Mouse (Mus musculus) lung, postnatal 25 days (tissue): ENCODE results near the gene Gtf3a.
"Not testable (repeated sequence)": the region's sequence is repeated elsewhere in the genome, so short reads cannot be mapped to it uniquely, and the experiment has no call there.

Experiments
- DNase-seq: peaks from one replicate; pipeline ENCODE4 v3.0.0; 2022; ENCODE audit warnings: low spot score

Gtf3a gene

DNA sequence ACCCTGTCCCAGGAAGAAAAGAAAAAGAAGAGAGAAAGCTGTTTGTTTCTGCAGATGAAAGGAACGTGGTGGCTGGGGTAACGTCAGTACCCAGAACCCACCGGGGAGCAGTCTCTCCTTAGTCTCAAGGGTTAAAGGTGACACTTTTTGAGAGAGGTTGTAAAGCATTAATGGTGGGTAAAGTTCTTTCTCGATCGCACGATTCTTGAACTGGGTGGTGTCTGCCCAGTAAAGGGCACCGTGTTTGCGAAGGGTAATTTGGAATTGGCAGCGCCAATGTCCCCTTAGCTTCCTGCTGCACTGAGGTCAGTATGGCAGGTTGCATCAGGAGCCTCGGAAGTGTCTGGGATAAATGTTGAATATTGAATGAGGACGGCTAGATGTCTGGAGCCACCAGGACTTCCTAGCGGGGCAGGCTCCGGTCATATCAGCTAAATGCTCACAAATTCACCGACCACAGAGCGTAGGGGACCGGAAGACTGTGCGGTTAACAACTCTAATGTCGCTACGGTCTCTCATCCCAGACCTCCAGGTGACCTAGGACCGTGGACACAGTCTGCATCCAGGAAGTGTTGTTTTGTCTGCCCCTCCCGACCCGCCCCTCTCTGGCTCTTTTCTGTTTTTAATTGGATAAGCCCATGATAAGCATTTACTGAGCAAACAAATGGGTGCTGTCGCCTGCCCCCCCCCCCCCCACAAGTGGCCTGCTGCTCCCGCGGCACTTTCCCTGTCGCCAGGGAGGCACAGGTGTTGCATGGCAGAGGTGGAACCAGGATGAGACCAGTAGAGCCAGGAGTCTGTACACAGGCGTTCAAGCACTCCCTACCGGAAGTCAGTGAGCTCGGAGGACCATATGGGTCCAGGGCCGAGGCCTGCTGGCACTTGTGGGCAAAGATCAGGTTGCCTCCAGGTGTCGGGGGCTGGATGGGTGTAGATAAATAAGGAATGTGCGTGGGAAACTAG, 10.6 kb upstream of the Gtf3a start:
- no peak for DNase-seq

DNA sequence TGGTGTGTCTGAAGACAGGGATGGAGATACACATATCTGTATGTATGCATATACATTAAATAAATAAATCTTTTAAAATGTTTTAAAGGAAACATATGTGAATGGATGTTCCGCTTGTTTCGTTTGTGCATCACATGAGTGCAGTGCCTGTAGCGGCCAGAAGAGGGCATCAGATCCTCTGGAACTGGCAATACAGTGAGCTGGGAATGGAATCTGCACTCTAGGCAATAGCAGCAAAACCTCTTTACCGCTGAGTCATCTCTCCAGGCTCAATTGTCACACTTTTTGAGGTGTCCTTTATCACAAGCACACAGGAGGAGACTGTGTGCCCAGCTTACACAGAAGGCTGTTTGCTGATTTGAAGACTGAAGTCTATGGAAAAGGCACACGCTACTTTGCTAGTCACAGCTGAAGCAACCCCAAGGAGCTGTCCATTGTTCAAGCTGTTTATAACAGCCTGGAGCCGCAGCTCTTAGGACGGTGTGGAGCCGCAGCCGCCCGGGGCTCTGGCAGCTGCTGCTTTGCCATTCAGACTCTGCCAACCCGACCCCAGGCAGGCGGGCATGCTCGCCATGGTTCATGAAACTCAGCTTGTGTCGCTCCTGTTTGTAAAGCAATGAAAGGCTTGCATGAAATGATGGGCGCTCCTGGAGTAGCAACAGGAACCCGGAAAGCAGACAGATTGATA, 9.2 kb upstream of the Gtf3a start:
- DNase-seq, result no peak

DNA sequence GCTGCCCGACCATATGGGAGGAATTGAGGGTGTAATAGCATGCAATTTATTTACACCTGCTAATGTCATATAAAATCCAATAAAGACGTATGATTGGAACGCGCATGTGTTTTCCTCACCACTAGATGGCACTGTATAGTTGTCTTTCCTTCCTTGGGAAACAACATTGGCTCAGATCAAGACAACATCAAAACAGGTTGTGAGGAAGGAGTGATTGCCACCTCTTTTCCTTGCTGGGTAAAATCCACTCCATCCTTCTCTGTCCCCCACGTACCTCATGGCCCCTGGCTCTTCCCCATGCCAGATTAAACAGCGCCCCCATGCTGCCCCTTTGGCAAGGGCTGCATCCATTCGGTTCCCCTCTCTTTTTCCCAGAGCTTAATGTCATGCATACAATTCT, 8.2 kb upstream of the Gtf3a start:
- peak; percentile 55 for DNase-seq

DNA sequence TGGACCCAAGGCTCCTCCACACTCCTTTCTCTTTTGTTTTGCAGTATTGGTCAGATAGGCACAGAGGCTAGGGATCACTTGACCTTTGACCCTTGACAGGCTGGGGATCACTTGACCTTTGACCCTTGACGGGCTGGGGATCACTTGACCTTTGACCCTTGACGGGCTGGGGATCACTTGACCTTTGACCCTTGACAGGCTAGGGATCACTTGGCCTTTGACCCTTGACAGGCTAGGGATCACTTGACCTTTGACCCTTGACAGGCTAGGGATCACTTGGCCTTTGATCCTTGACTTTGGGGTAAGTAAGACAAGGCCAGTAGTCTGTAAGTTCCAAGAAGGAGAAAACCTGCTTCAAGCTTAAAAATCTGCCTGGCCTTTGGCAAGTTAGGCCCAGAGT, 6.5 kb upstream of the Gtf3a start:
- DNase-seq, result not testable (repeated sequence)

DNA sequence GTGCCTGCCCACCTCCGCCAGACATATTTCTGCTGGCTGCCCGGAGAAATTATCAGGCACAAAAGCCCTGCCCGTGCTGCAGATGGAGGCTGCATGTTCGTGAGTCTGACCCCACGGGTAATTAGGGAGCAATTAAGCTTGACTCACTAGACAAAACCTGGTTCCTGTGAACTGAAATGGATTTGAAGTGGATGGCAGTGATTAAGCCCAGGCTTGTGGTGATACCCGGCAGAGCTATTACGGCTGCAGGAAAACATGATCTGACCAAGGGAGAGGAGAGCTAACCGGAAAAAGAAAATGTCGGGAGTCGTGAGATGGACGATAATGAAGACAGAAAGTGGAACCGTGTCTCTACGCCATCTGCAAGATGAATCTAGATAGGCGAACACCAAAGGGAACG, 5.5 kb upstream of the Gtf3a start:
- DNase-seq, result no peak

DNA sequence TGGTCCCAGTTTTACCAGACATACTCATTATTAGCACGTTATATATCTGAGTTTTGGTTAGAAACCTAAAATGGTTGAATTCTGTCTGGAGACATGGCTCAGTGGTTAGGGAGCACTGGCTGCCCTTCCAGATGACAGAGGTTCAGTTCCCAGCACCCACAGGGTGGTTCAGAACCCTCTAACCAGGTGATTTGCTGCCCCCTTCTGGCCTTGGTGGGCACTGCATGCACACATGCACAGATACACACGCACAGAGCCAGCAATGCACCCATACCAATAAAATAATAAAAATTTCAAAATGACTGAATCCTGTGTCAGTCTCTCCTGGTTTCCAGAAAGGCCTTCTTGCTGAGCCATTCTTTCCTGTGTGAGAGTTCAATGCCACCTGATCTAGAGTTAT, 3.9 kb upstream of the Gtf3a start:
- no peak for DNase-seq

DNA sequence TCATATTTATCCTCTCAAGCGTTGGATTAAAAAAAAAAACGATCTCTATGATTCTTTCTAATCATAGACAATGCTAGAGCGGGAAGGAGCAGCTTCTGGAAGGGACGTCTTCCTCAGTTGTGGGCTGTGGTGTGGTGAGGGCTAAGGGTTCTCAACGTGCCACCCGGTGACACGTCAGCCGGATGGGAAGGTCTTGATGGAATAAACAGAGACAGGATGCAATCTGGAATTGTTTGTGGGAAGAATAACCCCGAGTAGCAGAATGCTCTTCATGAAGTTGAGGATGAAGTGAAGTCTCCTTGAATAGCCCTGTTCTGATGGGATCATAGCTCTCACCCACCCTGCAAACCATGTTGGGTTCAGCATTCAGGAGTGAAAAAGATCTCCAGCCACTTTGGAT, 1.8 kb upstream of the Gtf3a start:
- DNase-seq, result no peak

DNA sequence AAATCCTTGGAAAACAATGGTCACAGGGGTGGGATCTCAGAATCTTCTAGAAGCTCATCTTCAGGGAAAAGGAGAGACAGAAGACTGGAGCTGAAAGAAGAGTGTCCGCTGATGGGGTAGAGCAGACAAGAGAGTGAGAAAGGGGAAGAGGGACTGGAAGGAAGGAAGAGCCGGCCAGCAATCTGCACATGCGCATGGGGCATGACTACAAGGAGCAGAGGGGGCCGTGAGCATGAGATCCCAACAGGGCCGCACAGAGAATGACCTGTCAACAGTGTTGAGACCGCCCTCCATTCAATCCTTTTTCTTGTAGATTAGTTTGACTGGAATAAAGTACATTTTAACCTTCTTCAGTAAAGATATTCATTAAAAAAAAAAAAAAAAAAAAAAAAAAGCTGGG, 960 bp upstream of the Gtf3a start:
- DNase-seq, result no peak

DNA sequence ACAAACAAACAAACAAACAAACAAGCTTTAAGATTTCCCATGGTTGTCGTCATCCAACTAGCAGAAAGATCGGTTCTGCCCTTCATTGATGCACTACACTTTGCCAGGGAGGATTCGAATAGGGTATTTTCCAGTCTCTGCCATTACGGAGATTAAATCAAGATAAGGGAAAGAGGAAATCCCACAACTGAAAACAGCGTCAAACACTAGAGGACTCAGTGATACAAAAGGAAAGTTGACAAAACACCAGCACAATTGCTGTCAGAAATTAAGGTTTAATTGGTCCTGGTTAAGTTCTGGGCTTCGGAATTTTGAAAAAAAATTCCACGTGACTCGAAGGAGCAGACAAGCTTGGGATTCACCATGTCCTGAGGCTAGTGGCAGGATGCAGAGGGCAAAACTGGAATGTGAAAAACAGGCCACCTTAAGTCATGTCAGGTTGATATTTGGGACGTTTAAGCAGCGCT, 383 bp upstream of the Gtf3a start:
- DNase-seq, result no peak

DNA sequence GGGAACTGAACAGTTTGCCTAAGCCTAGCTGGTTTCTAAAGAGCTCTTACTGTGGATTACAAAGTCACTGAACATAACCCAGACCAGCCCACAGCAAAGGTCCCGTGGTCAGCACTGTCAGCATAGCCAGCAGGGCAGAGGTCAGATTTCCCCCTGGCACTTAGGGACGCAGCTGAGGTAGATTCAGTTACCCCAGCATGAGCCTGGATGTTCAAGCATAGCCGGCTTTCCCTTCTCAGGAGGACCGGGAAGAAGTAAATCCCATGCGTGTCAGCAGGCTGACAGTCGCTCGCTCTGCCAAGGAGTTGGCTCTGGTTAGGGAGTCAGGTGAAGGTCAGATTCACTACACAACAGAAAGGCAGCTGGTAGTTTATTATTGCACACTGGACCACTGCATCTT, 6.1 kb downstream of the Gtf3a start:
- DNase-seq, result no peak

DNA sequence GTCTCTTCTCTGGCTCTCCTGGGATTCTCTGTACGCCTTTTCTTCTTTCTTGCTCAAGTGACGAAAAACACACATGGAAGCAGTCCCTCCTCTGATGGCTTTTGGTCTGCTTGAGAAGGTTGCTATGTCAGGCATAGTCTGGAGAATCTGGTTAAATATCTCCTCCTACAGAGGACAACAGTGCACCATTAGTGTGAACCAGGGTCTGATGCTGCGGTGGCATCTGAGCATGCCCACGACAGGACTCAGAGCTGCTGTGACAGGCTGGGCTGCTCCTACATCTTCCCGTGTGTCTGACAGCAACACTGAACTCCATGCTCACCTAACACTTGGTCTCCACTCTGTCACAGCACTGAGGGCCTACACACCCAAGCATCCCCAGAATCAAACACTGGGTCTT, 7.2 kb downstream of the Gtf3a start:
- no peak for DNase-seq

DNA sequence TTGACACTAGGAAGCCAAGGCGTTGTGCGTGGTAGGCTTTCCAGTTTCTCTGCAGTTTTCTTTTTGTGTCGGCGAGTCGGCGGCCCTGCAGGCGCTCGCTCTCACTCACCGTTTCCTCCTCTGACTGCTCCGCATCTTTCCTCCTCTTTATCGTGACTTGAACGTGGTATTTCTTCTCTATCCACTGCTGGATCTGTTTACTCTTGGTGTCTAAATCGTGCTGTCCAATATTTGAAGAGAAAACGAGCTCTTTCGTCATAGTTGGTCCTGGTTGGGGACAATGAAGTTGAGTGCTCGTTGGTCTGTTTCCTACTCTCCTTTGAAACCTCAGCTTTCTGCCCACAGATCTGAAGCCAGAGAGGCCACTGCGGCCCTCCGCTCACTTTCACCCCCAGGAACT, 8.2 kb downstream of the Gtf3a start:
- no peak for DNase-seq

DNA sequence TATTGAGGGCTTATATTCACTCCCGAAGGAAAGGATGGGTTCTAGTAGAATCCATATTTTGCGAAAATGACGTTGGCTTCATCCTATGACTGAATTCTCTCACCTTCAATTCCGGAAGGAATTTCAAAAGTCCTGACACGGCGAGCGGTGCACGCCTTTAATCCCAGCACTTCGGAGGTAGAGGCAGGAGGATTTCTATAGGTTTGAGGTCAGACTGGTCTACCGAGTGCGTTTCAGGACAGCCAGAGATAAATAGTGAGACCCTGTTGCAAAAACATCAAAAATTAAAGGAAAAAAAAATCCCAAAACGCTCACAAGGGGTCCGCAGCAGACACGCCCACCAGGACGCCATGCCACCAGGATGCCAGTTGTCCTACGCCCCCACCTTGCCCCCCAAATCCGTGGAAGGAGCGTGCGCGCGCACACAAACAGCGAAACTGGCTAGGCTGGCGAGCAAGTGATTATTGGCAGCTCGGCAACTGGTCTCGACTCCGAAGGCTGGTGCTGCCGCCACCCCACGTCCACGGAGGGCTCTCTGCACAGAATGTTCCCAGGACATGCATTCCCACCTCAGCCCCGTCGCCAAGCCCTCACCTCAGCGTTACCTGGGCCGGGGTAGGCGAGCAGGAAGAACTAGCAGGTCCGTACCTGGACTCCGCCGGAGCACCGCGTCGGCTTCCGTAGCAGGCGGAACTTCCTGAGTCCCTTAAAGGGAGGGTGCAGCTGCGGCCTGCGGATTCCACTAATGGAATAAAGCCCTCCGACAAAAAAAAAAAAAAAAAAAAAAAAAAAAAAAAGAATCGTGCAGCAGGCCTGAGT, 14.9 kb downstream of the Gtf3a start, which contains the start of gene Mtif3:
Gene Mtif3, minus strand, starts transcription at position 683 of the 819 bp plus-strand sequence.
- peak; percentile 83 for DNase-seq

DNA sequence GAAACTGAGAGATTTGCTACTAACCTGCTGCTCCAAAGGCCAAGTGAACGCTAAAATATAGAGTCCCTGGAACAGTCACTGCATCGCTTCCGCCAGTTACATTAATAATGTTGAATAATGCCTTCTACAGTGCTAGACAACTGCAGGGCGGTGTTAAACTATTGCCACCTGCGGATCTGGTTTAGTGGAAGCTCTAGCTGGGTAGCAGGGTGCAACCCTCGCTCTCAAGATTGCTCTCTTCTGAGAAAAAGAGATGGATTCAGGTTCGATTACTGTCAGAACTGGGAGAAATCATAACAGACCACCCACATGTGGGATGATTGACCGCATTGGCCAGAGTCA, 15.5 kb downstream of the Gtf3a start:
- DNase-seq, result no peak

DNA sequence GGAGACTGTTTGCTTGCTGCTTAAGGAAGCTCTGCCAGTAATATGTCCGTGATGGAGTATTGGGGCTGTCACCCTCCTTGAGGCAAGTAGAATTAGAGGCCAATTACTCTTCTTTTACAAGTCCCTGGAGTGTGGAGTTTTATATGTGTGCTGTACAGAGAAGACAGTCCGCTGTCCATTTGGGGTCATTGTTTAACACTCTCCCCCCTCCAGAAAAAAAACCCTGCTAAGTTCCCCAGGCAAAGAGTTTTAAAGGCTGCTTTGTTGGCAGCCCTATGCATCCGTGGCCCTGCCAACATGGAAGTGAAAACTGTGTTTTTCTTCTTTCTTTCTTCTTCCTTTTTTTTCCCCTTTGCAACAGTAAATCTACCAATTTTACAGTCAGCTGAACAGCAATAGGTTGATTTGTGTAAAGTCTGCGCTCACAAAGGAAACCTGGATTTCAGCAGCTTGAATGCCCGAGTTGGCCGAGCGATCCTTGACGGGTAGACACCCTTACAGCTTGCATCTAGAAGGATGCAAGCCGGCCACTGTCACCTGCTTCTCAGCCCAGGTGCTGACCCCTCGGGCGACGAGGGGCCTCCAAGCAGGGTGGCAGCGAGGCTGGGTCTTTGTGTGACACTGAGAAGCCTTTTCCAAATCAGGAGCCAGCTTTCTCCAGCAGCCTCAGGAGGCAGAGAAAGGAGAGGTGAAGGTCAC, 20.4 kb downstream of the Gtf3a start:
- DNase-seq, result no peak

DNA sequence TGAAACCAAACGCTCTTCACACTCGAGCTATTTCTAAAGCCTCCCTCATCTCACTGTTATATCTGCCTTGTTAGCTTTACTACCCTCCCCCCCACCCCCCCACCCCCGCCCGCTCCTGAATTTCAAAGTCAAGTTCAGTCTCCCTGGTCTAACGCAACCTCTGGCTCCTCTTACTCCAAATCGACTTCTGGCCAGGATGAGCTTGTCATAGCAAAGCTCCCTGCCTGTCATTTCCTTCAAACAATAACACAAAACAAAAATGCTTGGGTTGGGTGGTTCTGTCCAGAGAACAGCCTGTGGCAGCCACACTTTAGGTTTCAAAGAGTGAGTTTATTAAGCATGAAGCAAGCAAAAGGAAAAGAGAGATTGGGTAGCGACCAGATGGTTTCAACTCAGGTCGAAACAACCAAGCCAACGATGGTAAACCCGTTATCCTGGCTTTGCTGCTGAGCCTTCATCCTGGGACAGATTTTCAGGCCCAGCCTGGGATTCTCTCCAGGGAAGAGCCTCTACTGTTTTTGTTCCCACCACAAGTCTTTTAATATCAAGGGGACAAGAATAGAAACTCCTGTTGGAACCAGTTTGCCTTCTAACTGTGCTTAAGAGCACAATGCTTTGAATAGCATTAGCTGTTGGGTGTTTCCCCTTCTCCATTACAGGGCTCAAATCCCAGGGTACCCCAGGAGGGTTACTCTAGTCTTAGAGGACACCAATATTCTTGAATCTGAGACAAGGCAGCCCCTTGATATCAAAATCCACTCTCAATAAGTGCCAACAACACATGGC, 23.5 kb downstream of the Gtf3a start:
- DNase-seq, result no peak

DNA sequence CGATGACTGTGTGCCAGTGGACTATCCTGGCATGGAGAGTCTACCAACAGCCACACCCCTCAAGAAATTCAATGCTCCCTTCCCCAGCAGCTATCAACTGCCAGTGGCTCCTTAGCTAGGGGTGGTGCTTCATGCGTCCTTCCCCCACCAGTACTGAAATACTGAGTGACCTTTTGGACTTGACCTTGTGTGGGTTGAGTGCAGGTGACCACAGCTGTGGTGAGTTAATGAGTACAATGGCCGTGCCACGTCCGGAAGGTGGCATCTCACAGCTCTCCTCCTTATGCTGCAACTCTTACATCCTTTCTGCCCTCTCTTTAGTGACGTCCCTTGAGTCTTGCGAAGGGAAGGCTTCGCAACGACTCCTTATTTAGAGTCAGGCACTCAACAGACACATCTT, 24.9 kb downstream of the Gtf3a start:
- DNase-seq, result no peak

DNA sequence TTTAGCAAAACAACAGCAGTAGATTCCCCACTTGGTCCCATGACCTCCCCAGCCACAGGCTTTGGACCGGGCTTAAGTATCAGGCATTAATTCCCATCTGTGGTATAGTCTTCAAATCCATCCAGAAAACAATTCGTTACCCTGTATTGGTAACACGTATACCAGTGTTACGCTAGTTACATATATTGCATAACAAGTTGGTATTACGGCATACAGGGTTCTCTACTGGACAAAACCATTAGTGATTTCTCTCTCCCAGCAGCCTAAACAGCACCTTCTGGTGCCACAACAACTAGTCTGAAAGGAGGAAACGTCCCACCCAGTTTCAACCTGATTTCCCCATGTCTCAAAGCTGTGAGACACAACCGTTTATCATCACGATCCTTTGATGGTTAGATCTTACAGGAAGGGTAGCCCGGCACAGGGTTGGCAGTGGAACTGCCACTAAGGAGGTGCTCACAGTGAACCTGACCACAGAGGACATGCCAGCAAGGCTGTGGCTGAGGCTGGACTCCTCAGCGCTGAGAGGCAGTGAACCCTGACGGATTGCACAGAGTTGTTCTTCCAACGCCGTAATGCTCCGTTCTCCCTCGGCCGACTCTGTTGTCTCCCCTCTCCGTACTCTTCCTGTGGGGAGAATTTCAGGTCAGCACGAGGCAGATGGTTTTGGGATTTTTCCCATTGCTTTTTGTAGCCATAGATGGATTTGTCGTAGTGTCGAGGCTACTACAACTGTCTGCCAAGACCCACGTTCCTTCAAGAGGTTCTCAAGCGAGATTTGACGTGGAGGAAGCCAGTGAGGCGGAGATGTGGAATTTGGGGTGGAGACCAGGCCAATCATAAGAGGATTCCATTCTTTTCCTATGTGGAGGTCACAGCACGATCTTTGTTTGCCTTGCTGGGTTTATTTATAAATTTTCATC, 25.7 kb downstream of the Gtf3a start:
- no peak for DNase-seq

DNA sequence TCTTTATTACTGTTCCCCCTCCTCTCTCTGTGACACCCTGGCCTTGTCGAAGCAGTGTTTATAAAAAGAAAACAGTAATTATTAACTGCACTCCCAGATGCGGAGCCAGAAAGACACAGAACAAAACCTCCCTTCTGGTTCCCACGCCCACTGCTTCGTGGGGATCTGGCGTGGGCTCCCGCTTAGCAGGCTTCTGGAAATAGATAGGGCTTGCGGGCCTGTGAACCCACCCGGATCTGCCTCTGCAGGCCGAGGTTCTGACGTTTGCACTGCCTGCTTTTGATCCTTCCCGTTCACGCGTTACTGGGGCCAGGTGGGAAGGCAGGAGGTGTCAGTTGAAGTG, 26.3 kb downstream of the Gtf3a start:
- no peak for DNase-seq

DNA sequence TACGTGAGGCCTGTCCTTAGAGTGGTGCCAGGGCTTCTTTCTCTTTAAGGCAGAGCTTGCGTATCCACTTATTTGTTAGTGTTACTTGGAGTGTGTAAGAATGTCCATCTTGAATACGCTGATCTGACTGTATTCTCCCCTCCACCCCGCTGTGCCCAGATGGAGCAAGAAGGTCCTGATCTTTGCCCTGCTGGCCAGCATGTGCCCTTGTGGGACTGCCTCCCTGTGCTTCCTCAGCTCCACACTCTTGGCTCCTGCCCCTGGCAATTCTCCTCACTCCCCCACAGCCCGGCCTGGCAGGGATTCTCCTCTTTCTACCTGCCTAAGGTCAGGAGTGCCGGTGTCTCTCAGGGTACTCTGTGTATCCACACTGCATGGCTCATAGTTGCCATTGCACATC, 32.9 kb downstream of the Gtf3a start:
- no peak for DNase-seq
